Mouse (Mus musculus): ENCODE measurements around the gene Il1rap. TPM values are rescaled to one million over a fixed set of nuclear protein-coding genes. Genes with fewer than 3 reads are reported as not detected.

The Il1rap gene
- polyA plus RNA-seq (2012; rRNA removed): 6.8 and 6.9 TPM in 2 replicates

GRCm38 (mm10) chr16:26581048-26581912, at the start of gene Il1rap:
Gene Il1rap, plus strand, starts transcription at chr16:26581704.

Other genes starting within 250 kb of the Il1rap start
- gene Cldn1, start 209.9 kb upstream of the Il1rap start, polyA plus RNA-seq (2012; rRNA removed): 5.8 and 6.2 TPM in 2 replicates
- not detected in 2 replicates for gene Cldn16, start 118.6 kb upstream of the Il1rap start, polyA plus RNA-seq (2012; rRNA removed)
- gene Tmem207, start 54.9 kb upstream of the Il1rap start, polyA plus RNA-seq (2012; rRNA removed): 0.04 and 0.06 TPM in 2 replicates